Mouse (Mus musculus) hindbrain, embryonic 10.5 days (tissue): ENCODE results near the gene Mb. TPM values are rescaled to one million over a fixed set of nuclear protein-coding genes. Genes with fewer than 3 reads are reported as not detected.
A peak's percentile ranks its signal among the peaks of the same experiment; 100 is the strongest.

ENCODE experiments used
- DNase-seq: peaks from one replicate; pipeline ENCODE4 v3.0.0-alpha.2; 2017; ENCODE audit warnings: low spot score
- H3K27ac ChIP-seq: fragments of 300-500 bp; sonication (generic); 2 replicates; pipeline ENCODE4 v1.5.1; 2016; ENCODE audit warnings: mild to moderate bottlenecking, moderate library complexity
- H3K27me3 ChIP-seq: fragments of 300-500 bp; sonication (generic); 2 replicates; pipeline ENCODE4 v1.6.1; 2016; ENCODE audit warnings: mild to moderate bottlenecking; ENCODE audit not compliant: poor library complexity, insufficient read depth, severe bottlenecking
- H3K36me3 ChIP-seq: fragments of 300-500 bp; sonication (generic); 2 replicates; pipeline ENCODE4 v1.6.1; 2016; ENCODE audit warnings: mild to moderate bottlenecking, moderate library complexity
- H3K4me1 ChIP-seq: fragments of 300-500 bp; sonication (generic); replicated peaks from 2 replicates; pipeline ENCODE4 v1.6.1; 2016; ENCODE audit warnings: mild to moderate bottlenecking
- H3K4me3 ChIP-seq: fragments of 300-500 bp; sonication (generic); 2 replicates; pipeline ENCODE4 v1.5.1; 2016; ENCODE audit warnings: mild to moderate bottlenecking, moderate library complexity
- H3K9me3 ChIP-seq: fragments of 300-500 bp; sonication (generic); 2 replicates; pipeline ENCODE4 v1.6.1; 2016; ENCODE audit warnings: mild to moderate bottlenecking, moderate library complexity
- WGBS: fragments of 180-500 bp; shearing (Covaris S2); methylation state at CpG from one replicate; pipeline ENCODE4 v1.1.7; 2016; 5-methylcytosine and 5-hydroxymethylcytosine counted together
- polyA plus RNA-seq: library from polyadenylated mRNA; unstranded; fragments of >200 nt; fragmentation: Nextera tagmentation; extraction: Ambion mirVana; gene quantifications from 2 replicates; pipeline ENCODE4 v1.2.1, GENCODE M21; 2016

Mb gene
- polyA plus RNA-seq, 1 experiment from 2014 or later = 0.63 TPM

- Histone ChIP-seq H3K9me3 (no peaks in the 10 kb centered on the region), H3K36me3 (no peaks in the 10 kb centered on the region), H3K4me1 (peaks cover 19% of the 10 kb centered on the region), H3K27me3 (no peaks in the 10 kb centered on the region), H3K4me3 (no peak overlapping the region), H3K27ac (no peak overlapping the region)
- no peak for DNase-seq
- WGBS = 67% methylated on average over 6 of the region's 6 CpGs
Observed at GRCm38 (mm10) chr15:77018740-77019340, 31.6 kb downstream of the Mb start.

- Histone ChIP-seq H3K4me3 (no peak overlapping the region), H3K4me1 (peaks cover 28% of the 10 kb centered on the region), H3K27me3 (no peaks in the 10 kb centered on the region), H3K36me3 (no peaks in the 10 kb centered on the region), H3K27ac (no peak overlapping the region), H3K9me3 (no peaks in the 10 kb centered on the region)
- no peak for DNase-seq
Observed at GRCm38 (mm10) chr15:77017897-77018296, 32.6 kb downstream of the Mb start.

- Histone ChIP-seq H3K36me3 (no peaks in the 10 kb centered on the region), H3K27me3 (no peaks in the 10 kb centered on the region), H3K4me3 (no peak overlapping the region), H3K4me1 (peaks cover 22% of the 10 kb centered on the region), H3K9me3 (no peaks in the 10 kb centered on the region), H3K27ac (no peak overlapping the region)
- 95% methylated on average over 6 of the region's 6 CpGs for WGBS
- no peak for DNase-seq
Observed at GRCm38 (mm10) chr15:77016509-77016908, 34.0 kb downstream of the Mb start.

GRCm38 (mm10) chr15:77014985-77015384 is 35.5 kb downstream of the Mb start:
- no peaks in the 10 kb centered on the region for H3K9me3 ChIP-seq
- no peaks in the 10 kb centered on the region for H3K36me3 ChIP-seq
- H3K4me1 ChIP-seq = peaks cover 22% of the 10 kb centered on the region
- no peaks in the 10 kb centered on the region for H3K27me3 ChIP-seq
- H3K27ac ChIP-seq = no peak overlapping the region
- DNase-seq = no peak
- WGBS = 73% methylated on average over 4 of the region's 4 CpGs
- no peak overlapping the region for H3K4me3 ChIP-seq

- no peak overlapping the region for H3K4me3 ChIP-seq
- H3K27ac ChIP-seq = no peak overlapping the region
- no peaks in the 10 kb centered on the region for H3K9me3 ChIP-seq
- no peaks in the 10 kb centered on the region for H3K36me3 ChIP-seq
- no peaks in the 10 kb centered on the region for H3K27me3 ChIP-seq
- no peak for DNase-seq
- H3K4me1 ChIP-seq = peaks cover 22% of the 10 kb centered on the region
- 67% methylated on average over 6 of the region's 6 CpGs for WGBS
Observed at GRCm38 (mm10) chr15:77014431-77014830, 36.0 kb downstream of the Mb start.

- DNase-seq = no peak
- Histone ChIP-seq H3K4me3 (no peak overlapping the region), H3K4me1 (peaks cover 22% of the 10 kb centered on the region), H3K27ac (peak overlapping the region; percentile 66; the same call in 1 of the 2 replicates), H3K36me3 (no peaks in the 10 kb centered on the region), H3K9me3 (no peaks in the 10 kb centered on the region), H3K27me3 (no peaks in the 10 kb centered on the region)
- WGBS = 39% methylated on average over 15 of the region's 15 CpGs
Observed at GRCm38 (mm10) chr15:77013753-77014241, 36.7 kb downstream of the Mb start.

GRCm38 (mm10) chr15:77008851-77009250 is 41.6 kb downstream of the Mb start:
- 93% methylated on average over 6 of the region's 6 CpGs for WGBS
- Histone ChIP-seq H3K36me3 (no peaks in the 10 kb centered on the region), H3K4me1 (peaks cover 22% of the 10 kb centered on the region), H3K27me3 (no peaks in the 10 kb centered on the region), H3K27ac (no peak overlapping the region), H3K9me3 (no peaks in the 10 kb centered on the region), H3K4me3 (no peak overlapping the region)
- DNase-seq = no peak

GRCm38 (mm10) chr15:77003868-77004215 is 46.6 kb downstream of the Mb start:
- peaks cover 17% of the 10 kb centered on the region; the same call in 1 of the 2 replicates for H3K4me1 ChIP-seq
- 30% methylated on average over 3 of the region's 3 CpGs for WGBS
- no peaks in the 10 kb centered on the region for H3K9me3 ChIP-seq
- H3K36me3 ChIP-seq = no peaks in the 10 kb centered on the region
- peaks cover 7% of the 10 kb centered on the region; the same call in 1 of the 2 replicates for H3K27me3 ChIP-seq
- H3K4me3 ChIP-seq = no peak overlapping the region
- peak; percentile 54 for DNase-seq
- no peak overlapping the region for H3K27ac ChIP-seq

- no peaks in the 10 kb centered on the region for H3K36me3 ChIP-seq
- DNase-seq = no peak
- no peak overlapping the region for H3K4me3 ChIP-seq
- whole genome bisulfite sequencing = 87% methylated on average over 3 of the region's 3 CpGs
- peaks cover 20% of the 10 kb centered on the region; the same call in 1 of the 2 replicates for H3K4me1 ChIP-seq
- no peaks in the 10 kb centered on the region for H3K9me3 ChIP-seq
- peaks cover 12% of the 10 kb centered on the region; the same call in 1 of the 2 replicates for H3K27me3 ChIP-seq
- no peak overlapping the region for H3K27ac ChIP-seq
Observed at GRCm38 (mm10) chr15:77003173-77003867, 47.1 kb downstream of the Mb start.

GRCm38 (mm10) chr15:76998878-76999588 is 51.4 kb downstream of the Mb start:
- no peaks in the 10 kb centered on the region for H3K9me3 ChIP-seq
- H3K36me3 ChIP-seq = no peaks in the 10 kb centered on the region
- peaks cover 12% of the 10 kb centered on the region; the same call in 1 of the 2 replicates for H3K27me3 ChIP-seq
- WGBS = 58% methylated on average over 21 of the region's 21 CpGs
- no peak overlapping the region; the same call in 1 of the 2 replicates for H3K27ac ChIP-seq
- H3K4me3 ChIP-seq = peak overlapping the region; percentile 13; the same call in 1 of the 2 replicates
- DNase-seq = no peak
- H3K4me1 ChIP-seq = peaks cover 6% of the 10 kb centered on the region; the same call in 1 of the 2 replicates

GRCm38 (mm10) chr15:76998048-76998447 is 52.4 kb downstream of the Mb start:
- Histone ChIP-seq H3K27me3 (peaks cover 12% of the 10 kb centered on the region; the same call in 1 of the 2 replicates), H3K9me3 (no peaks in the 10 kb centered on the region), H3K4me3 (no peak overlapping the region), H3K36me3 (no peaks in the 10 kb centered on the region), H3K27ac (no peak overlapping the region), H3K4me1 (peaks cover 6% of the 10 kb centered on the region; the same call in 1 of the 2 replicates)
- 84% methylated on average over 2 of the region's 2 CpGs for WGBS
- no peak for DNase-seq

- Histone ChIP-seq H3K9me3 (no peaks in the 10 kb centered on the region), H3K36me3 (no peaks in the 10 kb centered on the region), H3K27ac (no peak overlapping the region; the same call in 1 of the 2 replicates), H3K27me3 (peaks cover 8% of the 10 kb centered on the region; the same call in 1 of the 2 replicates), H3K4me1 (peaks cover 6% of the 10 kb centered on the region; the same call in 1 of the 2 replicates), H3K4me3 (no peak overlapping the region)
- no peak for DNase-seq
- WGBS = 74% methylated on average over 3 of the region's 3 CpGs
Observed at GRCm38 (mm10) chr15:76994413-76994812, 56.1 kb downstream of the Mb start.
